Mouse (Mus musculus) ZHBTc4 (cell line): Measurements from ENCODE around the gene Lce1a2.

ENCODE experiments used
- DNase-seq: peaks from one replicate; pipeline ENCODE4 v3.0.0-alpha.2; 2011; ENCODE audit warnings: low read depth, low spot score

Gene Lce1a2

GRCm38 (mm10) chr3:92670215-92670614 lies at the start of gene Lce1a2:
Gene Lce1a2 (minus strand): TSS chr3:92670315.
- no peak for DNase-seq

- DNase-seq: peak; percentile 4
Observed at GRCm38 (mm10) chr3:92715122-92715521, 45.0 kb upstream of the Lce1a2 start.

- no peak for DNase-seq
Observed at GRCm38 (mm10) chr3:92708974-92709373, 38.9 kb upstream of the Lce1a2 start, which contains the start of gene Lce1e. Gene Lce1e (minus strand): TSS chr3:92709074.

GRCm38 (mm10) chr3:92694613-92695012 lies 24.5 kb upstream of the Lce1a2 start:
- DNase-seq: peak; percentile 76

- DNase-seq: no peak
Observed at GRCm38 (mm10) chr3:92691688-92692087, 21.6 kb upstream of the Lce1a2 start.

- DNase-seq: peak; percentile 59
Observed at GRCm38 (mm10) chr3:92689154-92689553, 19.0 kb upstream of the Lce1a2 start.

- DNase-seq: no peak
Observed at GRCm38 (mm10) chr3:92687110-92687509, 17.0 kb upstream of the Lce1a2 start, which contains the start of gene Lce1d. Gene Lce1d (minus strand): TSS chr3:92687210.

GRCm38 (mm10) chr3:92678947-92679346 lies 8.8 kb upstream of the Lce1a2 start, which contains the start of gene Lce1c:
Gene Lce1c (plus strand): TSS chr3:92679247.
- no peak for DNase-seq

- DNase-seq: no peak
Observed at GRCm38 (mm10) chr3:92656826-92657225, 13.3 kb downstream of the Lce1a2 start, which contains the start of gene Lce1b. Gene Lce1b (minus strand): TSS chr3:92656926.

- DNase-seq: no peak
Observed at GRCm38 (mm10) chr3:92648207-92648606, 21.9 kb downstream of the Lce1a2 start, which contains the start of gene Lce1a1. Gene Lce1a1 (minus strand): TSS chr3:92648307.

GRCm38 (mm10) chr3:92639854-92640253 lies 30.3 kb downstream of the Lce1a2 start:
- DNase-seq: no peak

- DNase-seq: no peak
Observed at GRCm38 (mm10) chr3:92638653-92638991, 31.5 kb downstream of the Lce1a2 start.

GRCm38 (mm10) chr3:92637745-92638652 lies 32.1 kb downstream of the Lce1a2 start:
- no peak for DNase-seq

GRCm38 (mm10) chr3:92621560-92621959 lies 48.6 kb downstream of the Lce1a2 start, which contains the start of gene Lce6a:
Gene Lce6a (minus strand): TSS chr3:92621660.
- DNase-seq: no peak
